Mouse (Mus musculus) kidney, postnatal 4 days (tissue): ENCODE measurements around the gene Habp4.

Experiments used
- DNase-seq, 2 experiments: peaks; one replicate each; pipeline ENCODE4 v3.0.0; 2021; ENCODE audit warnings: mixed read lengths in 2 of 2

Gene Habp4

DNA sequence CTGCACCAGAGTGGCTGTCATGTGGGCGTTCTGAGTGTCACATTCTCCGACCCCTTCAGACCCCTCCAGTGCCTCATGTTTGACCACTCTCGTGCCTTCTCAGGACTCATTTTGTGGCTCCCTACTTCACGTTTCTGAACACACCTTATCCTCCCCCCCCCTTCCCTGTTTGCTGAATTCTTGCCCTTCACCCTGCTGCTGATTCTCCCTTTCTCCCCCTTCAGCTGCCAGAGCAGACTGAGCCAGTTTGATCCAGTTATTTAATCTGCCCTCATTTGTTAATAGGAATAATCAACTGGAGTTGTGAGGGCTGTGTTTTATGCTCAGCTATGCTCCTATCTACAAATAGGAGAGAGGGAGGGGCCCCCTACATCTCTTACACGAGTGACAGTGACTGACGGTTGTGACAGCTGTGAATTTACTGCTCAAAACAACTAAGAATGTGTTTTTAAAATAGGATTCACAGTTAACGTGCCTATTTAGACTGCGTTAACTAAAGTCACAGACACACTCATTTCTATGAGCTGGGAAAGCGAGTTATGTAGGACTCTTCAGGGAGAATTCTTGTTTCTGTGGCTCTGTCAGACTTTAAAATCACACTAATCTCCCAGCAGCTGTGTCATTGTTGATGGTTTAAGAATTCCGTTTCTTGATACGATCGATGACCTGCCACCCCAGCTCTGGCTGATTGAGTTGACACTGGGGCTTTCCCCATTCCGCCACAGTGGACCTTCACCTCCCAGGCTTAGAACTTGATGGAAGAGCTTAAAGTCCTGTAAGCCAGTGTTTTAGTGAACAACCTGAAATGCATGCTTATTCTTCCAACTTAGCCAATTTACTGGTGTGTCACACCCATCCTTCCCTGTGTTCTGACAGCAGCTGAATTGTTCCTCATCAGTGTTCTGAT is 17.4 kb downstream of the Habp4 start:
- no peak for DNase-seq

DNA sequence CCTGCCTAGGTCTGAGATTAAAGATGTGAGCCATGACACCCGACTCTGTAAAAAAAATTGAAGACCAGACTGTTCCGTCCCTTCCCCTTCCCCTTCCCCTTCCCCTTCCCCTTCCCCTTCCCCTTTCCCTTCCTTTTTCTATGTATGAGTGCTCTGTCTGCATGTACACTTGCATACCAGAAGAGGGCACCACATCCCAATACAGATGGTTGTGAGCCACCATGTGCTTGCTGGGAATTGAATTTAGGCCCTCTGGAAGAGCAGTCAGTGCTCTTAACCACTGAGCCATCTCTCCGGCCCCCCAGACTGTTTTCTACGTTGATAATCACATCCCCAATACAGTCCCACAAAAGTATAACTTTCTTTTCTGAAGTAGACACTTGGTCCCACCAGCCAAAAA is 18.7 kb downstream of the Habp4 start:
- DNase-seq: no peak

DNA sequence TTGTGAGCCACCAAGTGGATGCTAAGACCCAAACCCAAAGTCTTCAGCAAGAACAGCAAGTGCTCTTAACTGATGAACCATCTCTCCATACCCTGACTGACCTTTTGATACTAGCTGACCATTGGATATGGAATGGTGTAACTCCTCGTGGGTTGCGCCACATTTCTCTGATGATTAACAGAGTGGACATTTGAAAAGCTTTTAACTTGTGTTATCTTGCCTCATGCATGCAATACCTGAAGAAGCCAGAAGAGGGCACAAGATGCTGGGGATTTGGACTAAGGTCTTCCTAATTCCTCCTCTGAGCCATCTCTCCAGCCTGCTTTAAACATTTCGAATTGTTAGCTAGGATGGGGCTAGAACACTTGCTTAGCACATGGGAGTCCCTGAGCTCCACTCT is 19.3 kb downstream of the Habp4 start:
- DNase-seq: peak; percentile 75 to 82

DNA sequence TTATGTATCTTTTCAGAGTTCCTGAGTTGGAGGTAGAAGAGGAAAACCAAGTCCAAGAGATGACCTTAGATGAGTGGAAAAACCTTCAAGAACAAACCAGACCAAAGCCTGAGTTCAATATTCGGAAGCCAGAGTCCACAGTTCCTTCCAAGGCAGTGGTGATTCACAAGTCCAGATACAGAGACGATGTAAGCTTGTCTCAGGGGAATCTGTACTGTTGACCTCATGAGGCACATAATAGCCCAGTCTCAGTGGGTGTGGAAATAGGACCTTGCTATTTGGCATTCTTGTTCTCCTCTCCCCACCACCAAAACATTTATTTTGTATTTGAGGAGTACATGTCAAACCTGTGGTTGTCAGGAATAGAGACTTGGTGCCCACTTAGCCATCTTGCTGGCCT is 20.5 kb downstream of the Habp4 start:
- DNase-seq: no peak

DNA sequence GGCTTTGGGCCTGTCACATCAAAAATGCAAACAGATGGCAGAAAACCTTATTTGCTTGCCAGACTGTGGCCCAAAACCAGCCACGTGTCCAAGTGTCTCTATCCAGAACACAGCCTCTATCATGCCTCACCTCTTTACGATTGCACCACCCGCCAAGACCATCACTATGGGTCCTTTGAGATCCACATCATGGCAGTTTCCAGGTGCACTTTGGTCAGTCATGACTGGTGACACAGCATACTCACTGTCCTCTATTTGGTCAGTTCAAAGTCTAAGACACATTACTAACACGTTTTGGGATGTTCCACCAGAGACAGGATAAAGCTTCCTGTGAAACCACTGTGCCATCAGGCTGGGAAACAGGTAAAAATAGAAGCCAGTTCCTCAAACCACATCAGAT is 22.0 kb downstream of the Habp4 start:
- DNase-seq: no peak

DNA sequence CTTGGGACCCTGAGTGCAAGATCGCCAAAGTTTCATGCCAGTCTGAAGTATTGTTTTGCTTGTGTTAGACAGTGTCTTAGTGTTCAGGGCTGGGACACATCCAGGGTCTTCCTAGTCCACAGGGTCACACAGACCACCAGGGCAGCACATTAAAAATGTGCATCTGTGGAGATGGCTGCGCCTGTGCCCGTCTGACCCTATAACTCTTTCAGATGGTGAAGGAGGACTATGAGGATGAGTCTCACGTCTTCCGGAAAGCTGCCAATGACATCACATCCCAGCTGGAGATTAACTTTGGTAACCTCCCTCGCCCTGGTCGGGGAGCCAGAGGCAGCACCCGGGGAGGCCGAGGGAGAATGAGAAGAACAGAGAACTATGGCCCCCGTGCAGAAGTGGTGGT is 22.7 kb downstream of the Habp4 start:
- no peak for DNase-seq

DNA sequence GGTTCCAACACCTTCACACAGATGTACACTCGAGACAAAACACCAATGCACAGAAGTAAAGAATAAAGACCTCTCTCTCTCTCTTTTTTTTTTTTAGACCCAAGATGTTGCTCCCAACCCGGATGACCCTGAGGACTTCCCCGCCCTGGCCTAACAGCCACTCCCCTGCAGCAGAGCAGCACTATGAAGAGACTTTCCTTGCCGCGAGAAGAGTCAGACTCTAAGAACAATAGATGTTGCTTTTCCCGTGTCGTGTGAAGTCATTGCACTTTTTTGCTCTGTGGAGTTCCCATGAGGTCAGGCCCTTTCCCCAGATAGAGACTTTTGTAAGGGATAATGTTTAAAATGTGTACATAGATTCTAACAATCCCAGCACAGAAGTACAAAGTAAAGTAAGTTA is 23.6 kb downstream of the Habp4 start:
- no peak for DNase-seq

DNA sequence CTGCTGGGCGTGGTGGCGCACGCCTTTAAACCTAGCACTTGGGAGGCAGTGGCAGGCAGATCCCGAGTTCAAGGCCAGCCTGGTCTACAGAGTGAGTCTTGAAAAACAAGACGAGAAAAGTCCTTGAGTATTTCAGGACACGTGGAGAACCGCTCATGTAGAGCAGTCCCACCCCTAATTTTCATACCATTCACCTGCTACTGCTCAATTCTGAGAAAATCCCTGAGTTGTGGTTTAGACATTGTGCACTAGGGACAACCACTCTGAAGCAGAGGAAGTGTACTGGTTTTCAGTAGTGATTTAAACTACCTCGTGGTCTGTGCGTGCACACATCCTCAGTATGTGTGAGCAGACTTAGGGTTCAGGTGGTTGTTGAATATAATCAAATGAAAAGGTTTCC is 24.0 kb downstream of the Habp4 start:
- DNase-seq: no peak

DNA sequence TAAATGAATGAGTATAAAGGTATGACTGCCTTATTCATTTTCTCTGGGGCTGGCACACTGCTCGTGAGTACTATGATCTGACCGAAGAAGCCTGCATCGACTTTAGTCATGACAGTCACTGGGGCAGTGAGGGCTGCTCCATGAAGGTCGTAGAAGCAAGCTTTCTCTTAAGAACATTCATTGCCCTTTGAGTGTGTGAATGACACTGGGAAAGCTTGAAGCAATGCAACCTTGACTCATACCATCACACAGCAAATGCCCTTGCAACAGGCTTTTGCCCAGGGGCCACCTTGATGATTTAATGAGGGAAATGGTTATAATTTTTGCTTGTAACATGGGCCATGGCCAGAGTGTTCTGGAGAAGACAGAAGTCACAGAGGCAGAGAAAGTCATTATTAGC is 24.9 kb downstream of the Habp4 start:
- DNase-seq: no peak

DNA sequence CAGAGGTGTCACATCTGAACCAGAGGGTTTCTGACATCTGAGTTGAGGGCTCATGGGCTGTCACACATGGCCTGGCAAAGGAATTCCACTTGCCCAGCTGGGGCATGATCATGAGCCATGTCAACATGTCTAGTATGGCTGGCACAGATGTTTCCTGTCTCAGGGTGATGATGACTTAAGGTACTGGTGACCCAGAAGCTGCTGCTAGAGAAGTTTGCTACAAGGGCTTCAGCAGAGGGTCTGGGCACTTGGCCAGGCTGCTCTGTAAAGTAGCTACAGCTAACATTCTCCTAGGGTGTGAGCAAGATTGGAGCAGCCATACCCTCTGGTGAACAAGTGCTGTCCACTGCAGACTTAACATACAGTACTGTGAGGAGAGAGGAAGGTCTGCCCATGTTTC is 25.4 kb downstream of the Habp4 start:
- DNase-seq: peak; percentile 11 to 33

DNA sequence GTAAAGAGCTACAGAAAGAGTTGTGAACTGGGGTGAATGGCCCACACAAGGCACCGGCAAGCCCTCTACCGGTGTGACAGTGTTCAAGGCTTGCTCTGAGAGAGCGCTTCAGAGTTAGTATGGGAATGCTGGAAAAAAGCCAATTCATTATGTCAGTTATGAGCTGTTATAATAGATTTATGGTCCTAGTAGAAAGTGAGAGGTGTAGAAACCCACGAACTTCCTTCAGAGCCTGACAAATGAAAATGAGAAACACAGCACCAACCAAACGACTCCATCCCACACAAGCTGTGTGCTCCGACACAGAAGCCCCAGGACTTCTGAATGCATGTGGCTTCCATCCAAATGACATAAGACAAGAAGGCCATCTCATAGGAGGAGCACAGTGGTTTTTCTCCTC is 36.3 kb downstream of the Habp4 start:
- no peak for DNase-seq

DNA sequence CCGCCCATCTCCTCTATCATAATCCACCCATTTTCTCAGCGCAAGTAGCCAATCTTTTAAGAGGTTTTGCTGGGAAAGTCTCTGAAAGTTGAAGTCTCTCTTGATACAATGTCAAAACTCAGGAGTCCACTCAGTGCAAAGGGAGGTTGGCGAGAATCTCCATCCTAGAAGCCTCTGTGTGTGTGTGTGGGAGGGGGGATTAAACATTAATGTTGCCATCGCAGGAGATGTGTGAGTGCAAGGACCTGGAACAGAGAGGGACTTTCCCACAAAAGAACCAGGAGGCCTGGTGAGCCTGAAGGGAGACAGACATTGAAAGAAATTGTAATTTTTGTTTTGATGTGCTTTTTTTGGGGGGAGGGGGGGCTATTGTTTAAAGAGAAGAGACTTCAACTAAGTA is 36.7 kb downstream of the Habp4 start:
- DNase-seq: peak in 1 of 2 experiments; percentile 26

DNA sequence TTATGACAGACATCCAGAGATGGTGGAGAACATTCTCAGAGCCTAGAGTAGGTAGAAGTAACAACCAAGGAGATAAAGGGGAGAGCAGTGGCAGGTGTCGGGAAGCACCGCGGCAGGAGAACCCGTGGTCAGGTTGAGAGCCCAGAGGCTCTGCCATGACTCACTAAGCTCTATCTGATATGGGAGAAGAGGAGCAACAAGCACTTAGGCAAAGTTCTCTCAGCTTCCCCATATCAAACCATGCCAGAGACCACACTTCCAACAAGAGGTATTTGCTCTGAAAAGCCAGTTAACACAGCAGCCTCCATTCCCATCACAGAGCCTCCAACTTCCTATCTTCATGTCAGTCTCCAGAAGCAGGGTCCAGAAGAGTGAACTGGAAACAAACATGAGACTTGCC is 39.3 kb downstream of the Habp4 start:
- no peak for DNase-seq

DNA sequence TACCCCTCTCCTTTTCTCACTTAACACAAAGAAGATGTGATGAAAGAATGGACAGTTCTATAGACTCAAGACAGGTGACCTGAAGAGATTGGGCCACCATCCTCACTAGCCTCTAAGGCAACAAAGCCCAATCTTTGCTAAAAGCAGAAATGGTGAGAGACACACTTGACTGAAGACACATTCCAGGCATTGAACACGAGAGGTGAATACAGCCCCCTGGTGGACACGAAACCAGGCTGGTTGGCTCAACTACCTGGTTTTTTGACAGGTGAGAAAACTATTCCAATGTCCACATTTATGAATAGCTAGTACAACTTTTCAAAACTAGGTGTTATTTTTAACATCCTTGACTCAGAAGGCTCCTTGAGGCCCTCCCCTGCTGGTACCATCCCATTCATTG is 43.1 kb downstream of the Habp4 start:
- DNase-seq: peak; percentile 61 to 71

DNA sequence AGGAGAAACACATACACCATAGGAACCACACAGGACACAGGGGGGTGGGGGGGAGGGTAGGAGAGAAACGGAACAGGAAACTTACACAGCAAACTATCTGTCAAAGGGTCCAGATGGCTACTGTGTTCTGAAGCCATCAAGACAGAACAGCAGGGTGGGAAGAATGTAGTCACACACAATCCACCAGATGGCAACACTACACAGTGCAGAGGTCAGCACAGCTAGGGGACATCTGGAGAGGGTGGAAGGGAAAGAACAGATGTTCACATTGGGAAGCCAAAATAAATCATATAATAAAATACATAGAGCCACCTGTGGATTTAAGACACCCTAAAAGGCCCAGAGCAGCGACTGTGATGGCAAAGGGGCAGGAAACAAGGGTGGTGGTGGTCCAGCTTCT is 43.6 kb downstream of the Habp4 start:
- peak; percentile 13 to 36 for DNase-seq

DNA sequence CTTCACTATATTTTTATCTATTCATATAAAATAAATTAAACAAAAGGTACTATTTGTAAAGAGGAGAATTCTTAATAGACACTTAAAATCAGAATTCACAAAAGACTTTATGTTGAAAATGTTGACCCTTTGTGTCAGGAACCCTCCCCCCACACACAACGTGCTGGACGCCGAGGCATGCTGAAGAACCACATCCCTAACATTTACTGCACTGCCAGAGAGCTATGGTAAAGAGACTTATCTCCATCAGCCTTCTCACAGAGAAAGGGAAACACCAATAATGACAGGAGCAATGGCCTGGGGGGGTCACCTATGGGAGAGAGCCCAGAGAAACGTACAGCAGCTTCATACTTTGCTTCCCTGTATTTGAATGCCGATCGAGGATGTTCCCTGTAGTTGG is 46.5 kb downstream of the Habp4 start:
- DNase-seq: no peak

DNA sequence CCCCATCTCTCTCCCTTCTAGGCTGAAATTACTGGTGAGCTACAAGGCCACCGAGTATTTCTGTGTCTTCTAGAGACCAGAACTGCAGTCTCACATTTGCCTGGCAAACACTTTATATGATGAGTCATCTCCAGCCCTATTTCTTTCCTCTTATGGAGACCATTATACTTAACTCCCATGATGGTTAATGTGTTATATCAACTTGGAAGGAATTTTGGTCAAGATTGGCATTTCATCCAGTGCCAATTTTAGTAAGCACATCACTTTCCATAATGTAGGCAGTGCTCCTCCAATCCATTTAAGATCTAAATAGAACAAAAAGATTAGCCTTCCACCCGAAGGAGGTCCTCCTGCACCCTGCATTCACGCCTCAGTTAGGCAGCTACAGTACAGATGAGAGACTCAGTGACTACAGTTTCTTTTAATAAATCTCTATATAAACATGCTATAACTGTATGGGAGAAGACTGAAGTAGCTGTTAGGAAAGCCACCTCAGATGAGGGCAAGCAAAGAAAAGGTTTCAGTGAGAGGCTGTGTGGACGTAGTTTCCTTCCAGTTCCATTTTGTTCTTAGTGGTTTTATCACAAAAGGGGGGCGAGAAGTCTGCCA is 50.5 kb downstream of the Habp4 start:
- DNase-seq: no peak

DNA sequence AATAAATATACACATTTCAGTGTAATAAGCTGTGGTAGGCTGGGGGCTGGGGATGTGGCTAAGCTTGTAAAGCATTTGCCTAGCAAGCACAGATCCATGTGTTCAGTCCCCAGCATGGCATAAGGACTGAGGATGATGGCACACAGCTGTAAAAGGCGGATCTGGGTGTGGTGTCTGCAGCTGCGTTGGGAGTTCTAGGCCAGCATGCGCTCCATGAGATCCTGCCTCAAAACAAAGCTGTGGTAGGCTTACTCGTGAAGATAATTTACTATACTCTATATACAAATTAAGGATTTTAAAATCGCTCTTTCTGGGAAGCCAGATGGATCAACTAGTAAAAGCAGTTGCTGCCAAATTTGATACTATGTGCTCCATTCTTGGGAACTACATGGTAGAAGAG is 53.3 kb downstream of the Habp4 start:
- DNase-seq: no peak

DNA sequence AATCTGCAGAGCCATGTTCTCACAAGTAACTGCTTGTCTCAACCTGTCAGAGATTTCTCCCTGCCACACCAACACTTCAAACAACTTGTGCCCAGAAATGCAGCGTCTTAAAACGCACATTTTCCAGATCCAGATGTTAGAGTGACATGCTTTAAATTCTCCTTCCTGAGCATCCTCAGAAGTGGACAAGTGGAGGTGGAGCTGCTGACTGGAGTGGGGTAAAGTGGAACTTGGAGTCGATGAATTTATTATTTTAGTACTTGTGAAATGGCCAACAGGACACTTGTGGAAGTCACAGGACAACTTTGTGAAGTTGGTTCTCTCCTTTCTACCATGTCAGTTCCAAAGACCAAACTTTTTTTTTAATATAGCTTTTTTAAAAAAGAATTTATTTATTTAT is 64.1 kb downstream of the Habp4 start:
- no peak for DNase-seq

DNA sequence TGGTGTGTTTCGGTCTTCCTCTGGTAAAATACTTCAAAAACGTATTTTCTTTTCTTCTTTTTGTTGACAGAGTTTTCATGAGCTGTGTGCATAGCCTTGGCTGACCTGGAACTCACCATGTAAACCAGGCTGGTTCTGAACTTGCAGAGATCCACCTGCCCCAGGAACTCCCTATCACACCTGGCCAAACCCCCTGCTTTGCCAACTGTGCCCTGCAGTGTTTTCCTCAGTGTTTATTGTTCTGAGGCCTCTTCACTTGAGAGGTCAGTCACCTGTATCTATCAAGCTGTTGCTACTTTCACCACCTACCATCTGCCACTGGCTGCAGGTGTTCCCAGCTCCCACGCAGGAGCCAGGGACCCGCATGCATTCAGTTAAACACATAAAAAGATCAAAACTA is 65.1 kb downstream of the Habp4 start:
- DNase-seq: no peak

DNA sequence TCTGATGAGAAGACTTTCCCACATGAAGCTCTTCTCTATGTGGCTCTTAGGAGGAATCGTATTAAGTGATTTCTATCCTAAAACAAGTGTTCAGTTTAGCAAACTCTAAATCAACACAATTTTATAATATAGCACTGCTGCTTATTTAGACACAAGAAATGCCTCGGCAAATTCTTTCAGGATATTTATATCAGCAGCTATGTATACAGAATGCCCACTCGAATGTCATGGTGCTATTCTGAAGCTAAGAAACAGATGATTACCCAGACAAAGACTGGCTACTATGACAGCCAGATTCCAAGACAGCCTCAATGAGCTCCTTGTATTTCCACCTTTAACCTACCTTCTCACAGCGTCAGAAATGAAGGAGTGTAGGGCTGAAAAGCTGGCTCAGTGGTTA is 71.5 kb downstream of the Habp4 start:
- DNase-seq: no peak

DNA sequence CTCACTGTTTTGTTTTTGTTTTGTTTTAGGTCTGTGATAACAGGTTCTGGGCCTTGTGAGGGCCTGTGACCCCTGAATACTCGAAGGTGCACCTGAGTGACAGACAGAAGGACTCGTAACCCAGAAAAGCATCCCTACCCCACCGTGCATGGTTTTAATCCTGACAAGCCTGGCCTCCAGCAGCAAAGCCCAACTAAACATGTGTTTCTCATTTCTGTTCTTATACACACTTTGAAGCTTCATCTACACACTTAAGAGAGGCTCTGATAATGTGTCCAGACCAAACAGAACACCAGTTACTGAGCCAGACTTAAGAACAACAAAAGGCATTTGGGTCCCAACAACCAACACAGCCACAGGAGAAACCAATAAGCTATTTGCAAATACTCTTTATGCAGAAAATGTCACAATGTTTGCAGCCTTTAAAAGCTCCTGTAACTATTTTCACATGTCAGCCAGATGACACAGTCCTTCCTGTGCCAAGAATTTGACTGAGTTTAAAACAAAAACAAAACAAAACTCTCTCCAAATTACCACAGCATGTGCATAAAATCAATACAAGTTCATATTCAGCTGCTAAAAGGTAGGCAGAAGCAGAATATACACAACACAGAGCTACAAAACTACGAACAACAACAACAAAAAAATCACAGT is 73.6 kb downstream of the Habp4 start:
- DNase-seq: no peak

DNA sequence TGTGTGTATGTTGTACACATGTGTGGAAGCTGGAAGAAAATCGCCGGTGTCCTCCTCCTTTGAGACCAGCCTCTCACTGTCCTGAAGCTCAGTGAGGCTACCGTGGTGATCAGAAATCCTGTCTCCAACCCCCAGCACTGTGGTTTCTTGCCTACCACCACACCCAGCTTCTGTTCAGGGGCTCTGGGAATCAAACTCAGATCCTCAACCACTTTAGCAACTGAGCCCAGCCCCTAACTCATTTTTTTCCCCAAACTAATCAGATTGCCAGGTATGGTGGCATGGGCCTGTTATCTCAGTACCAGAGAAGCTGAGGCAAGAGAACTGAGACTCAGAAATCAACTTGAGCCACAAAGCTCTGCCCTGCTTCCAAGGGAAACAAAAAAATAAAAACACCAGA is 74.2 kb downstream of the Habp4 start:
- no peak for DNase-seq
